Mouse (Mus musculus): Measurements from ENCODE around the gene Fthl17e. TPM values are rescaled to one million over a fixed set of nuclear protein-coding genes. Genes with fewer than 3 reads are reported as not detected.
A peak's percentile ranks its signal among the peaks of the same experiment; 100 is the strongest.
"Not testable (repeated sequence)": the region's sequence is repeated elsewhere in the genome, so short reads cannot be mapped to it uniquely, and the experiment has no call there.

Gene Fthl17e
- total RNA-seq (2021) = not detected
- long read RNA-seq, experiment 1 = 0 reads
- long read RNA-seq, experiment 2 = 0 reads

GRCm38 (mm10) chrX:9033193-9033592 is at the start of gene Fthl17e:
Gene Fthl17e, plus strand, starts transcription at chrX:9033493.
- not testable (repeated sequence) for DNase-seq (ENCODE audit: low spot score in 2 of 2)

GRCm38 (mm10) chrX:8986655-8987054 is 46.6 kb upstream of the Fthl17e start, which contains the start of gene Fthl17d:
Gene Fthl17d, minus strand, starts transcription at chrX:8986755.
- not testable (repeated sequence) for DNase-seq (ENCODE audit: low spot score in 2 of 2)

- DNase-seq (ENCODE audit: low spot score in 2 of 2) = no peak
Measured at GRCm38 (mm10) chrX:9016079-9016478, 17.2 kb upstream of the Fthl17e start.

GRCm38 (mm10) chrX:9019481-9019880 is 13.8 kb upstream of the Fthl17e start:
- no peak for DNase-seq (ENCODE audit: low spot score in 2 of 2)

DNA sequence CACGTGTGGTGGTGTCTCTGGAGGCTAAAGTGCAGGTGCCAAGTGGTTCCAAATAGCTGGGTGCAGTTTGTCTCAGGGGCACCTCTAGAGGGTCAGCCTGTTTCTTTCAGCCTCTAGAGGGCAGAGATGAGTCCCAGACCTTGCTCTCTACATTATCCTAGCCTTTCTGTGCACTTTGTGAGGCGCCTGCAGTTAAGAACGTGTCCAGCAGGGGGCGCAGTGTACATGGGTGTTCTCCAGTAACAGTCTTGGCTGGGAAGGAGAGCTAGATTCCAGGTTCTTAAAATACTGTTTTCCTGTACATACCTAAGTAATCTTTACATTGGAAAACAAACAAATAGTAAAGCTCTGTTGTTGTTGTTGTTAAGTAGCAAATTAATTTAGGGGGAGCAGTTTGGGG is 8.3 kb downstream of the Fthl17e start:
- DNase-seq (ENCODE audit: low spot score in 2 of 2) = not testable (repeated sequence)

- peak; percentile 55 to 67 for DNase-seq (ENCODE audit: low spot score in 2 of 2)
Measured at GRCm38 (mm10) chrX:9060952-9061351, 27.7 kb downstream of the Fthl17e start.

DNA sequence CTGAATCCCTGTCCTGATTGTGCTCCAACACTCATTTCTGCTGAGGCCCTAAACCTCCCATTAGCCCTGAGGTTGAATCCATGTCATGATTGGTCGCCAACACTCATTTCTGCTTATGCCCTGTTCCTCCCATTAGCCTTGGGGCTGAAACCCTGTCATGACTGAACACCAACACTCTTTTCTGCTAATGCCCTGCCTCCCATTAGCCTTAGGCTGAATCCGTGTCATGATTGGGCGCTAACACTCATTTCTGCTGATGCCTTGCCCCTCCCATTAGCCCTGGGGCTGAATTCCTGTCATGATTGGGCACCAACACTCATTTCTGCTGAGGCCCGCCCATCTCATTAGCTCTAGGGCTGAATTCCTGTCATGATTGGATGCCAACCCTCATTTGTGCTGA is 28.8 kb downstream of the Fthl17e start:
- no peak for DNase-seq (ENCODE audit: low spot score in 2 of 2)

GRCm38 (mm10) chrX:9062715-9063114 is 29.4 kb downstream of the Fthl17e start, which contains the start of gene Fthl17f:
Gene Fthl17f, plus strand, starts transcription at chrX:9063015.
- DNase-seq (ENCODE audit: low spot score in 2 of 2) = not testable (repeated sequence)

- peak; percentile 8 to 74 for DNase-seq (ENCODE audit: low spot score in 2 of 2)
Measured at GRCm38 (mm10) chrX:9077699-9078098, 44.4 kb downstream of the Fthl17e start.

Other genes starting within 250 kb of the Fthl17e start
- not detected for gene Ssxb5, start 229.8 kb upstream of the Fthl17e start, total RNA-seq (2021)
- not detected for gene Gm6592, start 189.5 kb upstream of the Fthl17e start, total RNA-seq (2021)
- not detected for gene Gm5751, start 159.2 kb upstream of the Fthl17e start, total RNA-seq (2021)
- 10 to 100 TPM; 11.5 to 12.6 TPM for gene B630019K06Rik, start 141.1 kb upstream of the Fthl17e start, total RNA-seq (2021)
- gene Fthl17b, start 70.5 kb upstream of the Fthl17e start, total RNA-seq (2021) = not detected
- gene Fthl17c, start 56.9 kb upstream of the Fthl17e start, total RNA-seq (2021) = not detected
- not detected for gene Fthl17d, start 46.7 kb upstream of the Fthl17e start, total RNA-seq (2021)
- gene Fthl17f, start 29.5 kb downstream of the Fthl17e start, total RNA-seq (2021) = not detected
- not detected for gene 4930402K13Rik, start 71.1 kb downstream of the Fthl17e start, total RNA-seq (2021)
- 1 to 10 TPM; 3.9 to 5.6 TPM for gene Lancl3, start 166.4 kb downstream of the Fthl17e start, total RNA-seq (2021)
- gene Gm14862, start 223.4 kb downstream of the Fthl17e start, total RNA-seq (2021) = not detected
- gene Xk, start 239.3 kb downstream of the Fthl17e start, total RNA-seq (2021) = 1 to 10 TPM; 2.1 TPM